Mouse (Mus musculus): ENCODE measurements around the gene Kifap3. TPM values are rescaled to one million over a fixed set of nuclear protein-coding genes. Genes with fewer than 3 reads are reported as not detected.
A peak's percentile ranks its signal among the peaks of the same experiment; 100 is the strongest.

Kifap3 gene
- polyA plus RNA-seq, 1 experiment, result 17.5 TPM

GRCm38 (mm10) chr1:163930458-163930794, 151.0 kb downstream of the Kifap3 start:
- H3K79me2 ChIP-seq (ENCODE audit: control insufficient read depth, insufficient read depth), result peaks cover 7% of the 10 kb centered on the region
- peak overlapping the region; percentile 78 for H3K4me2 ChIP-seq (ENCODE audit: low read depth)
- TF ChIP-seq MYOD1 (IDR thresholded peaks at IDR 0.05; ENCODE audit: control insufficient read depth in 1 of 3, insufficient read length in 2 of 3, low read depth in 2 of 3) (no peak), E2F4 (IDR thresholded peaks at IDR 0.05; ENCODE audit: insufficient read depth) (no peak), MYOG (IDR thresholded peaks at IDR 0.05; ENCODE audit: control insufficient read depth in 1 of 3, insufficient read depth in 1 of 3, insufficient read length in 2 of 3, low read depth in 2 of 3) (no peak), CEBPB (IDR thresholded peaks at IDR 0.05; ENCODE audit: insufficient read depth, poor library complexity, severe bottlenecking) (no peak), TCF3 (IDR thresholded peaks at IDR 0.05; ENCODE audit: insufficient read length, low read depth) (no peak), POLR2A (IDR thresholded peaks at IDR 0.05; ENCODE audit: insufficient read length, low read depth) (no peak), REST (IDR thresholded peaks at IDR 0.05; ENCODE audit: insufficient read depth, insufficient read length) (no peak), SRF (IDR thresholded peaks at IDR 0.05; ENCODE audit: control insufficient read depth, insufficient read length, low read depth) (no peak), TCF12 (IDR thresholded peaks at IDR 0.05; ENCODE audit: insufficient read depth, poor library complexity, severe bottlenecking) (no peak)
- H3K27me3 ChIP-seq (ENCODE audit: control insufficient read depth, insufficient read depth, insufficient read length), result no peaks in the 10 kb centered on the region
- peak overlapping the region; percentile 54 for H3K4me3 ChIP-seq
- H3ac ChIP-seq (ENCODE audit: control insufficient read depth, insufficient read length), result peak overlapping the region; percentile 62
- peaks cover 12% of the 10 kb centered on the region for H3K36me3 ChIP-seq (ENCODE audit: control insufficient read depth, insufficient read depth)

GRCm38 (mm10) chr1:163931801-163932200, 152.4 kb downstream of the Kifap3 start:
- Histone ChIP-seq H3K4me2 (ENCODE audit: low read depth) (no peak overlapping the region), H3K27me3 (ENCODE audit: control insufficient read depth, insufficient read depth, insufficient read length) (no peaks in the 10 kb centered on the region), H3ac (ENCODE audit: control insufficient read depth, insufficient read length) (no peak overlapping the region), H3K4me3 (no peak overlapping the region), H3K79me2 (ENCODE audit: control insufficient read depth, insufficient read depth) (peaks cover 7% of the 10 kb centered on the region), H3K36me3 (ENCODE audit: control insufficient read depth, insufficient read depth) (peaks cover 21% of the 10 kb centered on the region)
- no peak for TF ChIP-seq SRF (IDR thresholded peaks at IDR 0.05; ENCODE audit: control insufficient read depth, insufficient read length, low read depth)
- no peak for TF ChIP-seq REST (IDR thresholded peaks at IDR 0.05; ENCODE audit: insufficient read depth, insufficient read length)
- TF ChIP-seq E2F4 (IDR thresholded peaks at IDR 0.05; ENCODE audit: insufficient read depth), result no peak
- TF ChIP-seq POLR2A (IDR thresholded peaks at IDR 0.05; ENCODE audit: insufficient read length, low read depth), result no peak
- no peak for TF ChIP-seq CEBPB (IDR thresholded peaks at IDR 0.05; ENCODE audit: insufficient read depth, poor library complexity, severe bottlenecking)
- no peak for TF ChIP-seq MYOG (IDR thresholded peaks at IDR 0.05; ENCODE audit: control insufficient read depth in 1 of 3, insufficient read depth in 1 of 3, insufficient read length in 2 of 3, low read depth in 2 of 3)
- no peak for TF ChIP-seq TCF12 (IDR thresholded peaks at IDR 0.05; ENCODE audit: insufficient read depth, poor library complexity, severe bottlenecking)
- no peak for TF ChIP-seq MAX (IDR thresholded peaks at IDR 0.05; ENCODE audit: low read depth)
- TF ChIP-seq POLR2AphosphoS2 (IDR thresholded peaks at IDR 0.05; ENCODE audit: insufficient read length, low read depth), result no peak
- TF ChIP-seq TCF3 (IDR thresholded peaks at IDR 0.05; ENCODE audit: insufficient read length, low read depth), result no peak
- no peak for TF ChIP-seq USF1 (IDR thresholded peaks at IDR 0.05; ENCODE audit: low read depth)
- TF ChIP-seq MYOD1 (IDR thresholded peaks at IDR 0.05; ENCODE audit: control insufficient read depth in 1 of 3, insufficient read length in 2 of 3, low read depth in 2 of 3), result no peak

- no peaks in the 10 kb centered on the region for H3K27me3 ChIP-seq (ENCODE audit: control insufficient read depth, insufficient read depth, insufficient read length)
- H3K36me3 ChIP-seq (ENCODE audit: control insufficient read depth, insufficient read depth), result peaks cover 34% of the 10 kb centered on the region
- TF ChIP-seq TCF3 (IDR thresholded peaks at IDR 0.05; ENCODE audit: insufficient read length, low read depth) (no peak), MYOD1 (IDR thresholded peaks at IDR 0.05; ENCODE audit: control insufficient read depth in 1 of 3, insufficient read length in 2 of 3, low read depth in 2 of 3) (no peak), POLR2AphosphoS2 (IDR thresholded peaks at IDR 0.05; ENCODE audit: insufficient read length, low read depth) (no peak), MYOG (IDR thresholded peaks at IDR 0.05; ENCODE audit: control insufficient read depth in 1 of 3, insufficient read depth in 1 of 3, insufficient read length in 2 of 3, low read depth in 2 of 3) (no peak), E2F4 (IDR thresholded peaks at IDR 0.05; ENCODE audit: insufficient read depth) (no peak), TCF12 (IDR thresholded peaks at IDR 0.05; ENCODE audit: insufficient read depth, poor library complexity, severe bottlenecking) (no peak), POLR2A (IDR thresholded peaks at IDR 0.05; ENCODE audit: insufficient read length, low read depth) (no peak), MAX (IDR thresholded peaks at IDR 0.05; ENCODE audit: low read depth) (no peak), USF1 (IDR thresholded peaks at IDR 0.05; ENCODE audit: low read depth) (no peak), REST (IDR thresholded peaks at IDR 0.05; ENCODE audit: insufficient read depth, insufficient read length) (no peak), SRF (IDR thresholded peaks at IDR 0.05; ENCODE audit: control insufficient read depth, insufficient read length, low read depth) (no peak), CEBPB (IDR thresholded peaks at IDR 0.05; ENCODE audit: insufficient read depth, poor library complexity, severe bottlenecking) (no peak)
- no peak overlapping the region for H3ac ChIP-seq (ENCODE audit: control insufficient read depth, insufficient read length)
- no peak overlapping the region for H3K4me2 ChIP-seq (ENCODE audit: low read depth)
- H3K4me3 ChIP-seq, result no peak overlapping the region
- H3K79me2 ChIP-seq (ENCODE audit: control insufficient read depth, insufficient read depth), result peaks cover 7% of the 10 kb centered on the region
These were observed 155.2 kb downstream of the Kifap3 start for GRCm38 (mm10) chr1:163934591-163934990.

- Histone ChIP-seq H3K79me2 (ENCODE audit: control insufficient read depth, insufficient read depth) (no peaks in the 10 kb centered on the region), H3ac (ENCODE audit: control insufficient read depth, insufficient read length) (no peak overlapping the region), H3K27me3 (ENCODE audit: control insufficient read depth, insufficient read depth, insufficient read length) (no peaks in the 10 kb centered on the region), H3K36me3 (ENCODE audit: control insufficient read depth, insufficient read depth) (peaks cover 44% of the 10 kb centered on the region), H3K4me2 (ENCODE audit: low read depth) (no peak overlapping the region), H3K4me3 (no peak overlapping the region)
- TF ChIP-seq SRF (IDR thresholded peaks at IDR 0.05; ENCODE audit: control insufficient read depth, insufficient read length, low read depth) (no peak), USF1 (IDR thresholded peaks at IDR 0.05; ENCODE audit: low read depth) (no peak), MYOG (IDR thresholded peaks at IDR 0.05; ENCODE audit: control insufficient read depth in 1 of 3, insufficient read depth in 1 of 3, insufficient read length in 2 of 3, low read depth in 2 of 3) (no peak), TCF12 (IDR thresholded peaks at IDR 0.05; ENCODE audit: insufficient read depth, poor library complexity, severe bottlenecking) (no peak), TCF3 (IDR thresholded peaks at IDR 0.05; ENCODE audit: insufficient read length, low read depth) (no peak)
These were observed 162.7 kb downstream of the Kifap3 start for GRCm38 (mm10) chr1:163942056-163942455.

- Histone ChIP-seq H3K4me2 (ENCODE audit: low read depth) (no peak overlapping the region), H3K4me3 (no peak overlapping the region), H3K27me3 (ENCODE audit: control insufficient read depth, insufficient read depth, insufficient read length) (no peaks in the 10 kb centered on the region), H3K79me2 (ENCODE audit: control insufficient read depth, insufficient read depth) (no peaks in the 10 kb centered on the region), H3K36me3 (ENCODE audit: control insufficient read depth, insufficient read depth) (peaks cover 70% of the 10 kb centered on the region), H3ac (ENCODE audit: control insufficient read depth, insufficient read length) (no peak overlapping the region)
- TF ChIP-seq SRF (IDR thresholded peaks at IDR 0.05; ENCODE audit: control insufficient read depth, insufficient read length, low read depth), result no peak
- no peak for TF ChIP-seq REST (IDR thresholded peaks at IDR 0.05; ENCODE audit: insufficient read depth, insufficient read length)
- no peak for TF ChIP-seq POLR2A (IDR thresholded peaks at IDR 0.05; ENCODE audit: insufficient read length, low read depth)
- TF ChIP-seq MYOG (IDR thresholded peaks at IDR 0.05; ENCODE audit: control insufficient read depth in 1 of 3, insufficient read depth in 1 of 3, insufficient read length in 2 of 3, low read depth in 2 of 3), result no peak
- TF ChIP-seq MYOD1 (IDR thresholded peaks at IDR 0.05; ENCODE audit: control insufficient read depth in 1 of 3, insufficient read length in 2 of 3, low read depth in 2 of 3), result no peak
- TF ChIP-seq CEBPB (IDR thresholded peaks at IDR 0.05; ENCODE audit: insufficient read depth, poor library complexity, severe bottlenecking), result no peak
- TF ChIP-seq TCF12 (IDR thresholded peaks at IDR 0.05; ENCODE audit: insufficient read depth, poor library complexity, severe bottlenecking), result no peak
- TF ChIP-seq E2F4 (IDR thresholded peaks at IDR 0.05; ENCODE audit: insufficient read depth), result no peak
- TF ChIP-seq TCF3 (IDR thresholded peaks at IDR 0.05; ENCODE audit: insufficient read length, low read depth), result no peak
- no peak for TF ChIP-seq POLR2AphosphoS2 (IDR thresholded peaks at IDR 0.05; ENCODE audit: insufficient read length, low read depth)
- TF ChIP-seq USF1 (IDR thresholded peaks at IDR 0.05; ENCODE audit: low read depth), result no peak
- TF ChIP-seq MAX (IDR thresholded peaks at IDR 0.05; ENCODE audit: low read depth), result no peak
These were observed 174.0 kb downstream of the Kifap3 start for GRCm38 (mm10) chr1:163953396-163953795.

All from myocyte (in vitro differentiated cells).